Mouse (Mus musculus) pancreas, adult 10 weeks (tissue): Measurements from ENCODE around the gene Scgb1b3. TPM values are rescaled to one million over a fixed set of nuclear protein-coding genes. Genes with fewer than 3 reads are reported as not detected.

Experiments used
- polyA plus RNA-seq: library from polyadenylated mRNA; stranded (reverse); fragments of 350-450 nt; fragmentation: Illumina TruSeq; extraction: RNeasy Lipid Tissue Mini Kit (QIAGEN cat#74804); gene quantifications from one replicate; pipeline ENCODE4 v1.2.3, GENCODE M21; 2015; ENCODE audit warnings: low read depth, low replicate concordance; ENCODE audit not compliant: insufficient read depth

Gene Scgb1b3
- not detected for polyA plus RNA-seq

GRCm38 (mm10) chr7:31375292-31375691, at the start of gene Scgb1b3:
Gene Scgb1b3 (plus strand): TSS chr7:31375592.

DNA sequence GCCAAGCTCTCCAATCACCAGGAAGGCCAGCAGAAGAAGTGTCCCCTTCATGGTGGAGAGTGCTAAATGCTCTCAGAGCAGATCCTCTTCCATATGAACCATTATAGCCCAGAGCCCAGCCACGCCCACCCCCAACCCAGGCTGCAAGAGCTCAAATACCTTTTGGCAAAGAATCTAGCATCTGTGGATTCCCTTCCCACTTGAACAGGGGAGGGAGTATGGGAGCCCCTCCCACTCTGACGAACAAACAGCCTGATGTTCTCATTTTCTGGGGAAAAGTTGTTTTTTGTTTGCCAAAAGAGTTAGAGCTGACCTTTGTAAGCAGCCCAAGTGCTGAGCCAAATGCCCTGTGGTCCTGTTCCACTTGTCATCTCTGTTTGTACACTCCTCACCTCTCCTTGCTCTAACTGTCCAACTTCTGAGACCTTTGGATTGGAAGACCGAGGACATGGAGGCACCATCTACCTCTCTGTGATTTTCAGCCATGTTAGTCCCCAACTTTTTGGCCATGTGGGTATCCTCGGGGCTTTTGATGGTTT, 13.3 kb upstream of the Scgb1b3 start, which contains the start of gene Scgb2b3:
Scgb2b3 (minus strand) TSS at position 51 of the 539 bp plus-strand sequence.

Other genes starting within 250 kb of the Scgb1b3 start
- gene Scn1b, start 248.6 kb upstream of the Scgb1b3 start, polyA plus RNA-seq = 5.7 TPM
- 85.3 TPM for gene Gramd1a, start 219.7 kb upstream of the Scgb1b3 start, polyA plus RNA-seq
- gene Scgb2b2, start 85.1 kb upstream of the Scgb1b3 start, polyA plus RNA-seq = not detected
- not detected for gene Scgb1b2, start 83.8 kb upstream of the Scgb1b3 start, polyA plus RNA-seq
- gene Scgb2b3, start 13.5 kb upstream of the Scgb1b3 start, polyA plus RNA-seq = not detected